Mouse (Mus musculus): ENCODE measurements around the gene Smarce1.

- no peak for TF ChIP-seq MAFK (IDR thresholded peaks at IDR 0.05; ENCODE audit: insufficient read depth, low read depth, low read length)
- no peak for TF ChIP-seq ZNF384 (IDR thresholded peaks at IDR 0.05; ENCODE audit: low read depth, low read length)
- TF ChIP-seq CHD2 (IDR thresholded peaks at IDR 0.05; ENCODE audit: low read depth, low read length): no peak
- TF ChIP-seq ZC3H11A (IDR thresholded peaks at IDR 0.05; ENCODE audit: borderline replicate concordance, low read depth, low read length): no peak
- no peak for TF ChIP-seq HCFC1 (IDR thresholded peaks at IDR 0.05; ENCODE audit: borderline replicate concordance, insufficient read depth, low read length)
Observed at GRCm38 (mm10) chr11:99160228-99160627, 70.6 kb downstream of the Smarce1 start.

All from ES-E14 (cell line).